Mouse (Mus musculus) midbrain, embryonic 16.5 days (tissue): ENCODE results near the gene Iqcd. TPM values are rescaled to one million over a fixed set of nuclear protein-coding genes. Genes with fewer than 3 reads are reported as not detected.
A peak's percentile ranks its signal among the peaks of the same experiment; 100 is the strongest.

Experiments used
- ATAC-seq: fragments of 200-750 bp; cut with Nextera tagmentation; 2 replicates; pipeline ENCODE4 v1.8.0; 2017; ENCODE audit warnings: moderate TSS enrichment
- H3K27ac ChIP-seq: fragments of 300-500 bp; sonication (generic); 2 replicates; pipeline ENCODE4 v1.5.1; 2014; ENCODE audit warnings: mild to moderate bottlenecking, low read length, mixed read lengths
- H3K27me3 ChIP-seq: fragments of 300-500 bp; sonication (generic); 2 replicates; pipeline ENCODE4 v1.6.1; 2014; ENCODE audit warnings: low read depth, low read length, mixed read lengths; ENCODE audit not compliant: control insufficient read depth, insufficient read depth
- H3K36me3 ChIP-seq: fragments of 300-500 bp; sonication (generic); 2 replicates; pipeline ENCODE4 v1.6.1; 2014; ENCODE audit warnings: mild to moderate bottlenecking, low read length, moderate library complexity, mixed read lengths; ENCODE audit not compliant: control insufficient read depth, insufficient read depth
- H3K4me1 ChIP-seq: fragments of 300-500 bp; sonication (generic); 2 replicates; pipeline ENCODE4 v1.6.1; 2014; ENCODE audit warnings: mild to moderate bottlenecking, low read length, mixed read lengths; ENCODE audit not compliant: control insufficient read depth, insufficient read depth
- H3K4me2 ChIP-seq: fragments of 300-500 bp; sonication (generic); 2 replicates; pipeline ENCODE4 v1.6.1; 2014; ENCODE audit warnings: mild to moderate bottlenecking, low read length, mixed read lengths
- H3K4me3 ChIP-seq: fragments of 300-500 bp; sonication (generic); 2 replicates; pipeline ENCODE4 v1.5.1; 2014; ENCODE audit warnings: low read depth, mild to moderate bottlenecking, low read length, moderate library complexity, mixed read lengths
- H3K9ac ChIP-seq: fragments of 300-500 bp; sonication (generic); 2 replicates; pipeline ENCODE4 v1.6.1; 2014; ENCODE audit warnings: low read depth, low read length, mixed read lengths
- H3K9me3 ChIP-seq: fragments of 300-500 bp; sonication (generic); replicated peaks from 2 replicates; pipeline ENCODE4 v1.6.1; 2014; ENCODE audit warnings: mild to moderate bottlenecking, low read length, mixed read lengths; ENCODE audit not compliant: control insufficient read depth, poor library complexity, severe bottlenecking
- WGBS: fragments of 180-500 bp; shearing (Covaris S2); extraction: QIAGEN DNeasy Blood & Tissue Kit; methylation state at CpG from one replicate; pipeline ENCODE4 v1.1.7; 2014; 5-methylcytosine and 5-hydroxymethylcytosine counted together
- polyA plus RNA-seq: library from polyadenylated mRNA; unstranded; fragments of >200 nt; fragmentation: Nextera tagmentation; extraction: Ambion mirVana; gene quantifications from 2 replicates; pipeline ENCODE4 v1.2.1, GENCODE M21; 2015

The Iqcd gene
- polyA plus RNA-seq, 1 experiment from 2014 or later, result 2.1 TPM

DNA sequence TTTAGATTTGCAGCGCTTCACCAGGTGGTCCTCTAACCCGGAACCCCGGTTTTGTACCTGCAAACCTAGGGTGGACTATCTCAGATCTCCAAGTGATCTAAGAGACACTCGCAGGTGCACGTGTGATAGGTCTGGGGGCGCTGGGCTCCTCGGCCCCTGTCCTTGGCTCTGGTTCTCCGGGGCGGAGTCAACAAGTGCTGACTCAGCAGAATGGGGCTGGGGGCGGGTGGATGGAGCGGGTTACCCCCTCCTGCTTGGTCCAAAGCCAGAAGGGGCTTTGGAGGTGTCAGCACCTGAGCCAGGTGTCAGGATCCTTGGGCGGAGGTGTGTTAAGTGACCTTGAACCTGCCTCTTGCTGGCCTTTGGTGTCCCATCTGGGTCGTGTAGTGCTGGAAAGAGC lies 61.1 kb downstream of the Iqcd start:
- Histone ChIP-seq H3K27ac (no peak overlapping the region), H3K9ac (no peak overlapping the region), H3K36me3 (no peaks in the 10 kb centered on the region), H3K4me3 (no peak overlapping the region), H3K4me1 (peaks cover 15% of the 10 kb centered on the region), H3K9me3 (no peaks in the 10 kb centered on the region), H3K4me2 (peak overlapping the region; percentile 69; the same call in 1 of the 2 replicates), H3K27me3 (peaks cover 28% of the 10 kb centered on the region)
- WGBS, result 26% methylated on average over 13 of the region's 13 CpGs
- ATAC-seq, result no peak

DNA sequence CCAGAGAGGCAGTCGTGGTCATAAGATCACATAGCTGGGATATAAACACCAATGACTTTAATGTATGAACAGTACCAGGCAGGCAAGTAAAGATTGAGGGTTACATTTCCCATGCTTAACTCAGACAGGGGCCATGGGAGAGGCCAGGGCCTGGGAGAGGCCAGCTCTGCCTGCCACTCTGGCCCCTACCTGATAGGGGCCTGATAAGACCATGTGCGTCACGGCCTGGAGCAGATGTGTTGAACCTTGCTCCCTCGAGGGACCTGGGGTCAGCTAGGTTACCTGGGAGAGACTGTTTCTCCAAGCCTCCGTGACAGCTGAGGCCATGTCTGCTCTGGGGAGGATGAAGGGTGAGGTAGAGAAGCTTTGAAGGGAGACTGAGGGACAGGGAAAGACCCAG lies 62.4 kb downstream of the Iqcd start:
- Histone ChIP-seq H3K4me3 (no peak overlapping the region), H3K36me3 (no peaks in the 10 kb centered on the region), H3K27me3 (peaks cover 28% of the 10 kb centered on the region), H3K4me2 (no peak overlapping the region), H3K9ac (no peak overlapping the region), H3K4me1 (peaks cover 15% of the 10 kb centered on the region), H3K27ac (no peak overlapping the region), H3K9me3 (no peaks in the 10 kb centered on the region)
- WGBS, result 85% methylated on average over 5 of the region's 5 CpGs
- no peak for ATAC-seq

DNA sequence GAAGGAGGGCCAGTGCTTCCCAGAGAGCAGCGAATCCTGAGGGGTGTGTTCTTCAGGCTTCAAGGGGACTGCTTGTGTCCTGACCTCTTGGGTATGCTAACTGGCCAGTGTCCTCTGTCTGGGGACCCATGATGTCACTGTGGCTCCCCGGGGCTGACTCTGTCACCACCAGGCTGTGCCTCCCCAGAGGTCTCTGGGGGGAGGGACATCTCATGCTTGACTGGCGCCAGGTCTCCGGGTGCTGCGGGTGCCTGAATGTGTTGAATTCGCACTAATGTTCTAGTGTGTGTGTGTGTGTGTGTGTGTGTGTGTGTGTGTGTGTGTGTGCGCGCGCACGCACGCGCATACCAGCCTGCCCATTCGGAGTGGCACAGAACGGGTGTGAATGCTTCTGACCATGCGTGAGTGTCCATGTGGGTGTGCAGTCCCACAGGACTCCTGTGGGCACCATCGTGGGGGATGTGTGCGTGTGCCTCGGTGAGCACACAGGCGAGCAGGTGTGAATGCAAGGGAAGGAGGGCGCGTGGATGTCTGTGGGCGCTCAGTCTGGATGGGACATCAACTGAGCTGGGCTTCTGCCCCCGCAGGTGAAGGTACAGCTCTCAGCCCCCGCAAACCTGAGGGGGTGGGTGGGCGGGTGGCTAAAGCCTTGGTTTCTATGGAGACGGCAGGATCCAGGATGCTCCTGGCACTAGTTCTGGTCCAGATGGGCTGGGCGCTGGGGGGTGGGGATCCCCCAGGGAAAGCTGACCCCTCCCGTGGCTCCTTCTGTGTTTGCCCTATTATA lies 64.3 kb downstream of the Iqcd start:
- Histone ChIP-seq H3K4me2 (no peak overlapping the region), H3K9me3 (no peaks in the 10 kb centered on the region), H3K4me1 (peaks cover 15% of the 10 kb centered on the region), H3K36me3 (no peaks in the 10 kb centered on the region), H3K27ac (no peak overlapping the region), H3K27me3 (peaks cover 26% of the 10 kb centered on the region), H3K9ac (no peak overlapping the region), H3K4me3 (no peak overlapping the region)
- 83% methylated on average over 28 of the region's 28 CpGs for WGBS
- ATAC-seq, result no peak

DNA sequence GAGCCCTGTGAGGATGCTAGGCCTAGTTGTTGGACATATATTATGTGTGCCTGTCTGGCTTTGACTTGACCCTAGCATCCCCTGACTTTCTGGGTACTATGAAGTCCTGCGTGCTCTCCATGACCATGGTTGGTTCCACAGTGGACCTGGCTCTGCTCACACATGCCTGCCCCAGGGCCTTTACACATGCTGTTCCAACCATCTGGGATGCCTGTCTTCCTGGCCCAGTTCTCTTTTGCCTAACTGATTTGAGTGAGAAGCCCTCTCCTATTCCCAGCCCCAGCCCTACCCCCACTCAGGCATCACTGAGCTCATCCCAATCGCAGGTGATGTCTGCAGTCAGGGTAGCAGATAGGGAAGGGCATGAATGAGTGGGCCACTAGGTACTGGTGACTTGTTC lies 65.1 kb downstream of the Iqcd start:
- no peaks in the 10 kb centered on the region for H3K36me3 ChIP-seq
- ATAC-seq, result no peak
- H3K27me3 ChIP-seq, result peaks cover 21% of the 10 kb centered on the region
- no peaks in the 10 kb centered on the region for H3K9me3 ChIP-seq
- H3K4me1 ChIP-seq, result peaks cover 9% of the 10 kb centered on the region
- H3K4me3 ChIP-seq, result no peak overlapping the region
- H3K27ac ChIP-seq, result no peak overlapping the region
- H3K4me2 ChIP-seq, result no peak overlapping the region
- 87% methylated on average over 2 of the region's 2 CpGs for WGBS
- H3K9ac ChIP-seq, result no peak overlapping the region

DNA sequence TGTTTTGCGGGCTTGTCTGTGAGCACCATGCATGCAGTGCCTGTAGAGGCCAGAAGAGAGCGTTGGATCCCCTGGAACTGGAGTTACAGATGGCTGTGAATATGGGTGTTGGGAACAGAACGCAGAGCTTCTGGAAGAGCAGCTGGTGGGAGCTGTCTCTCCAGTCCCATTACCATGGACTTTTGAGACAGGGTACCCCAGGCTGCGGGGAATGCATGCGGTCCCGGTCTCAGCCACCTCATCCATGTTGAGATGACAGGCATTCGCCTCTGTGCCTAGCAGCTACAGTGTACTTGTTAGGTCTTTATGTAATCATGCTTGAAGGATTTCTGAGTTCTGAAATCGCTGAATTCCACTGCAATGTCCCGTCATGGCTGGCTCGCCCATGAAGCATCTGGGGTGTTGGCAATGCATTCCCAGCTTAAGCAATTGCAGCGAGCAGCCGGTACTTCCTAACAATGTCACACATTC lies 67.5 kb downstream of the Iqcd start:
- Histone ChIP-seq H3K9me3 (no peaks in the 10 kb centered on the region), H3K4me2 (no peak overlapping the region), H3K4me3 (no peak overlapping the region), H3K9ac (no peak overlapping the region), H3K27ac (no peak overlapping the region), H3K4me1 (peaks cover 11% of the 10 kb centered on the region), H3K27me3 (peaks cover 2% of the 10 kb centered on the region; the same call in 1 of the 2 replicates), H3K36me3 (no peaks in the 10 kb centered on the region)
- no peak for ATAC-seq
- 84% methylated on average over 12 of the region's 12 CpGs for WGBS

Other genes with a start within 250 kb of the Iqcd start
- gene Lhx5, start 157.3 kb upstream of the Iqcd start, polyA plus RNA-seq, result 22.5 and 23.2 TPM in 2 replicates
- gene Sdsl, start 116.2 kb upstream of the Iqcd start, polyA plus RNA-seq, result 5.1 and 5.6 TPM in 2 replicates
- 0.36 TPM in 1 of 2 replicates, not detected in the other for gene Sds, start 112.5 kb upstream of the Iqcd start, polyA plus RNA-seq
- gene Plbd2, start 85.4 kb upstream of the Iqcd start, polyA plus RNA-seq, result 28.7 and 30.6 TPM in 2 replicates
- 2.0 and 2.3 TPM in 2 replicates for gene Slc8b1, start 77.8 kb upstream of the Iqcd start, polyA plus RNA-seq
- 13.1 and 13.5 TPM in 2 replicates for gene Tpcn1, start 343 bp upstream of the Iqcd start, polyA plus RNA-seq
- 27.2 and 33.1 TPM in 2 replicates for gene Rita1, start 23.6 kb downstream of the Iqcd start, polyA plus RNA-seq
- 38.7 and 39.9 TPM in 2 replicates for gene Ddx54, start 23.7 kb downstream of the Iqcd start, polyA plus RNA-seq
- gene Cfap73, start 45.2 kb downstream of the Iqcd start, polyA plus RNA-seq, result 0.47 and 1.2 TPM in 2 replicates
- 2.4 and 4.9 TPM in 2 replicates for gene Rasal1, start 59.8 kb downstream of the Iqcd start, polyA plus RNA-seq
- gene Dtx1, start 122.9 kb downstream of the Iqcd start, polyA plus RNA-seq, result 49.6 and 50.2 TPM in 2 replicates
- 0.14 and 0.26 TPM in 2 replicates for gene Oas2, start 160.8 kb downstream of the Iqcd start, polyA plus RNA-seq
- 1.1 and 1.4 TPM in 2 replicates for gene Oas3, start 188.6 kb downstream of the Iqcd start, polyA plus RNA-seq
- 0.34 and 0.72 TPM in 2 replicates for gene Oas1e, start 206.5 kb downstream of the Iqcd start, polyA plus RNA-seq
- gene Oas1c, start 223.5 kb downstream of the Iqcd start, polyA plus RNA-seq, result 0.17 and 0.45 TPM in 2 replicates